Mouse (Mus musculus) G1E (cell line): ENCODE results near the gene Tmem143.
A peak's percentile ranks its signal among the peaks of the same experiment; 100 is the strongest.

Experiments
- CTCF ChIP-seq: IDR thresholded peaks from 2 replicates; pipeline ENCODE4 v1.5.1; 2012; ENCODE audit warnings: low read depth, low read length, inconsistent platforms, mixed read lengths
- GATA1 ChIP-seq: IDR thresholded peaks from 2 replicates; pipeline ENCODE4 v1.6.1; 2012; ENCODE audit warnings: borderline replicate concordance, low read length, inconsistent platforms, mixed read lengths
- POLR2AphosphoS5 ChIP-seq: IDR thresholded peaks from 2 replicates; pipeline ENCODE4 v1.6.1; 2012; ENCODE audit warnings: low read depth, low read length, inconsistent platforms; ENCODE audit not compliant: insufficient replicate concordance
- TAL1 ChIP-seq: conservative IDR thresholded peaks from 2 replicates; pipeline ENCODE4 v1.6.1; 2012; ENCODE audit warnings: low read depth, low read length, inconsistent platforms, mixed read lengths

DNA sequence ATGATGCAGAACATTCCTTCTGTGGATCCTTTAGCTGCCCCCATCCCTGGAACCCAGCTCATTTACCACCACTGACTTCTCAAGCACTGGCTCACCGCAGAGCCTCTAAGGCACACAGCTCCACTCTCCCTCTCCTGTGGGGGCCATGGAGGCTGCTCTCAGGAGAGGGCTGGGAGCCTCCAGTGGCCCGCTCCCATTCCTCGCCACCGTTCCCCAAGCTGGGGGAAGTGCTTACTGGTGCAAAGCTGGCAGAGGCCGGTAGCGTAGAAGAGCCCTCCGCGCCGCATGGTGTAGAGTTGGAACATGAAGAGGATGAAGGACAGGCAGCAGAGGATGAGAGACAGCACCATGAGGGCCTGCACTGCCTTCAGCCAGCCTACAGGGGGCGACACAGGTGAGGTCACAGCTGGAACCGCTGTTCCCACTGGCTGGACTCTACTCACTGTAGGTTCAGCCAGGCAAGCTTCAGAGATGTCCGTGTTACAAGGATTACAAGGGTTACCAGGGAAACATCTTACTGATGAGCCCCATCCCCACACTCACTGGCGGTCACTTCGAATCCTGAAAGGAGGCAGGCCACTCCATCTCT lies 22.4 kb downstream of the Tmem143 start:
- TF ChIP-seq POLR2AphosphoS5 (no peak), CTCF (peak; percentile 66), GATA1 (no peak), TAL1 (no peak)
